ENCODE assay signal across 24 mouse cellular contexts in the genomic region with DNA sequence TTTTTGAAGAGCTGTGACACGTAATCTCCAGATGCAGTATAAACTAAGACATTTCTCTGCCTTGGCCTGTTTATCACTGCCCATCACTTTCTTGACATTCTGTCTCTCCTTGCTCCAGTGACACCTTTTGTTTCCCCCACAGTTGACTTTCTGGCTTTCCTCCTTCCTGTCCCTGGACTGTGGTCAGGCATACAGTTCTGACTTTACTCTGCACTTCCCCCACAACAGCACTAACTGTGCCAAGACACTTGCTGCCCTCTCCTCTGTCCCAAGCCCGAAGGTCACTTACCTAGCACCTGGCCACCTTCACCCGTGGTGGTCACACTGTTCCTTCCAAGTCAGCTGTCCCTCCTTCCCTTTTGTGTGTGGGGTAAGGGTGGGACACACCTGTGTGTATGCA.
"Had no signal": no experiment of that assay in that cellular context is flagged by ENCODE, and none has a peak within 500 bp of the region (broad histone marks: within the 10 kb centered on the region; RNA-seq: fewer than 3 reads in every experiment).

No protein-coding gene starts in this region.

- DNase-seq: kidney, postnatal 14 days; layer of hippocampus, adult 9-11 months; liver, postnatal 0 days; lung, embryonic 14.5 days; right cerebral cortex, adult 18-20 months; right cerebral cortex, postnatal 14 days; right cerebral cortex, postnatal 4 days; thymus, adult 2 months; thymus, postnatal 14 days; thymus, postnatal 4 days had no signal

- ATAC-seq: intestine, postnatal 0 days; liver, postnatal 0 days; lung, postnatal 0 days; midbrain, embryonic 13.5 days; midbrain, embryonic 16.5 days had no signal

- H3K9ac ChIP-seq: kidney, embryonic 15.5 days; limb, embryonic 13.5 days; liver, embryonic 14.5 days; liver, postnatal 0 days; lung, embryonic 14.5 days; midbrain, embryonic 13.5 days; neural tube, embryonic 13.5 days had no signal

- H3K27ac ChIP-seq: layer of hippocampus, adult 2 months; limb, embryonic 10.5 days; limb, embryonic 13.5 days; liver, embryonic 14.5 days; macrophage; midbrain, embryonic 13.5 days; neural tube, embryonic 13.5 days; stomach, postnatal 0 days had no signal

- H3K4me2 ChIP-seq: kidney, embryonic 15.5 days; limb, embryonic 13.5 days; liver, embryonic 11.5 days; lung, embryonic 14.5 days; midbrain, embryonic 13.5 days; neural tube, embryonic 13.5 days had no signal

- H3K4me1 ChIP-seq: limb, embryonic 10.5 days had no signal

- H3K9me3 ChIP-seq: kidney, embryonic 15.5 days; limb, embryonic 10.5 days; limb, embryonic 13.5 days; midbrain, embryonic 13.5 days; neural tube, embryonic 13.5 days had no signal

- H3K27me3 ChIP-seq: kidney, embryonic 15.5 days; limb, embryonic 13.5 days; midbrain, embryonic 13.5 days; neural tube, embryonic 13.5 days had no signal

- H3K4me3 ChIP-seq: kidney, embryonic 15.5 days; layer of hippocampus, adult 2 months; limb, embryonic 10.5 days; limb, embryonic 13.5 days; midbrain, embryonic 13.5 days; myocyte; neural tube, embryonic 13.5 days had no signal

- H3K36me3 ChIP-seq: kidney, embryonic 15.5 days had no signal
